Mouse (Mus musculus) forelimb bud, embryonic 11.5 days (tissue): ENCODE measurements around the gene Gipc3.
A peak's percentile ranks its signal among the peaks of the same experiment; 100 is the strongest.

Experiments used
- DNase-seq: peaks from one replicate; pipeline ENCODE4 v3.0.0-alpha.2; 2012; ENCODE audit warnings: low read depth, low spot score

The Gipc3 gene

GRCm38 (mm10) chr10:81301321-81301720, 41.7 kb downstream of the Gipc3 start:
- no peak for DNase-seq

GRCm38 (mm10) chr10:81300352-81300907, 42.6 kb downstream of the Gipc3 start:
- DNase-seq: no peak

- DNase-seq: no peak
These were observed 43.3 kb downstream of the Gipc3 start for GRCm38 (mm10) chr10:81299585-81300351.

GRCm38 (mm10) chr10:81298369-81299100, 44.5 kb downstream of the Gipc3 start:
- DNase-seq: no peak

- DNase-seq: no peak
These were observed 45.2 kb downstream of the Gipc3 start for GRCm38 (mm10) chr10:81297845-81298244.

- no peak for DNase-seq
These were observed 45.8 kb downstream of the Gipc3 start for GRCm38 (mm10) chr10:81297246-81297645.

GRCm38 (mm10) chr10:81295185-81295584, 47.9 kb downstream of the Gipc3 start:
- DNase-seq: no peak

- DNase-seq: no peak
These were observed 48.6 kb downstream of the Gipc3 start for GRCm38 (mm10) chr10:81294442-81294841.

- DNase-seq: no peak
These were observed 49.6 kb downstream of the Gipc3 start for GRCm38 (mm10) chr10:81293334-81294030.

GRCm38 (mm10) chr10:81292554-81293333, 50.3 kb downstream of the Gipc3 start, which contains the start of gene Pip5k1c:
TSS of gene Pip5k1c (plus strand) at chr10:81292963.
- DNase-seq: peak; percentile 100

GRCm38 (mm10) chr10:81291511-81292104, 51.5 kb downstream of the Gipc3 start, which contains the start of gene Tjp3:
TSS of gene Tjp3 (minus strand) at chr10:81291581.
- no peak for DNase-seq

GRCm38 (mm10) chr10:81290698-81291460, 52.2 kb downstream of the Gipc3 start:
- no peak for DNase-seq

GRCm38 (mm10) chr10:81289811-81290210, 53.3 kb downstream of the Gipc3 start:
- DNase-seq: no peak

GRCm38 (mm10) chr10:81289278-81289677, 53.8 kb downstream of the Gipc3 start:
- peak; percentile 75 for DNase-seq

GRCm38 (mm10) chr10:81288601-81289000, 54.5 kb downstream of the Gipc3 start:
- peak; percentile 49 for DNase-seq

- DNase-seq: peak; percentile 39
These were observed 55.4 kb downstream of the Gipc3 start for GRCm38 (mm10) chr10:81287513-81288157.

GRCm38 (mm10) chr10:81286586-81286985, 56.5 kb downstream of the Gipc3 start:
- DNase-seq: no peak

- DNase-seq: peak; percentile 89
These were observed 57.2 kb downstream of the Gipc3 start for GRCm38 (mm10) chr10:81285694-81286450.
